Mouse (Mus musculus) G1E (cell line): ENCODE measurements around the gene Klri1. TPM values are rescaled to one million over a fixed set of nuclear protein-coding genes. Genes with fewer than 3 reads are reported as not detected.
"Not testable (repeated sequence)": the region's sequence is repeated elsewhere in the genome, so short reads cannot be mapped to it uniquely, and the experiment has no call there.

Experiments used
- ATAC-seq: 2 replicates; pipeline ENCODE4 v1.8.0; 2016; ENCODE audit warnings: mild to moderate bottlenecking; ENCODE audit not compliant: insufficient number of reproducible peaks, poor library complexity, low FRiP score, severe bottlenecking; ENCODE audit errors: extremely low read depth
- DNase-seq: peaks from one replicate; pipeline ENCODE4 v3.0.0; 2012; ENCODE audit warnings: low spot score
- H3K27me3 ChIP-seq: 2 replicates; pipeline ENCODE4 v1.6.1; 2012; ENCODE audit warnings: mild to moderate bottlenecking, low read length, inconsistent platforms; ENCODE audit not compliant: insufficient read depth
- H3K36me3 ChIP-seq: replicated peaks from 2 replicates; pipeline ENCODE3; 2012; ENCODE audit warnings: mild to moderate bottlenecking, inconsistent platforms
- H3K4me1 ChIP-seq: 2 replicates; pipeline ENCODE4 v1.6.1; 2012; ENCODE audit warnings: low read depth, low read length, inconsistent platforms, mixed read lengths; ENCODE audit not compliant: insufficient read depth
- H3K4me3 ChIP-seq: 2 replicates; pipeline ENCODE4 v1.5.1; 2012; ENCODE audit warnings: low read depth, mild to moderate bottlenecking, inconsistent platforms, low read length, moderate library complexity, mixed read lengths
- H3K9me3 ChIP-seq: replicated peaks from 2 replicates; pipeline ENCODE4 v1.6.1; 2012; ENCODE audit warnings: inconsistent platforms
- CTCF ChIP-seq: IDR thresholded peaks from 2 replicates; pipeline ENCODE4 v1.5.1; 2012; ENCODE audit warnings: low read depth, low read length, inconsistent platforms, mixed read lengths
- GATA1 ChIP-seq: IDR thresholded peaks from 2 replicates; pipeline ENCODE4 v1.6.1; 2012; ENCODE audit warnings: borderline replicate concordance, low read length, inconsistent platforms, mixed read lengths
- GATA2 ChIP-seq: IDR thresholded peaks from 2 replicates; pipeline ENCODE4 v1.6.1; 2012; ENCODE audit warnings: low read depth, low read length, inconsistent platforms, borderline replicate concordance
- POLR2AphosphoS5 ChIP-seq: IDR thresholded peaks from 2 replicates; pipeline ENCODE4 v1.6.1; 2012; ENCODE audit warnings: low read depth, low read length, inconsistent platforms; ENCODE audit not compliant: insufficient replicate concordance
- TAL1 ChIP-seq: conservative IDR thresholded peaks from 2 replicates; pipeline ENCODE4 v1.6.1; 2012; ENCODE audit warnings: low read depth, low read length, inconsistent platforms, mixed read lengths
- polyA plus RNA-seq: library from polyadenylated mRNA; stranded (reverse); fragments of >175 nt; gene quantifications from 2 replicates; pipeline ENCODE4 v1.2.3, GENCODE M21; 2012
- total RNA-seq, 2 experiments: library from RNA; stranded (forward) in 1 of 2; stranded (reverse) in 1 of 2; fragments of 200-1000 nt in 1 of 2; fragments of >200 nt in 1 of 2; fragmentation: Nextera tagmentation in 1 of 2; gene quantifications; 2 replicates each; pipeline ENCODE4 v1.2.3; 2014 to 2017

Gene Klri1
- total and polyA plus RNA-seq, 3 experiments = not detected

GRCm38 (mm10) chr6:129721390-129721789, 4.5 kb upstream of the Klri1 start:
- H3K4me3 ChIP-seq = no peak overlapping the region
- no peak for TF ChIP-seq TAL1
- no peak for TF ChIP-seq GATA2
- no peak for TF ChIP-seq CTCF
- TF ChIP-seq GATA1 = no peak

GRCm38 (mm10) chr6:129720487-129720886, 3.6 kb upstream of the Klri1 start:
- Histone ChIP-seq H3K9me3 (peaks cover 2% of the 10 kb centered on the region; the same call in 1 of the 2 replicates), H3K36me3 (no peaks in the 10 kb centered on the region), H3K27me3 (no peaks in the 10 kb centered on the region), H3K4me1 (no peaks in the 10 kb centered on the region), H3K4me3 (no peak overlapping the region)
- no peak for TF ChIP-seq TAL1
- no peak for TF ChIP-seq GATA1
- TF ChIP-seq GATA2 = no peak
- TF ChIP-seq POLR2AphosphoS5 = no peak
- no peak for TF ChIP-seq CTCF
- no peak for DNase-seq
- no peak for ATAC-seq

More at GRCm38 (mm10) chr6:129721390-129721789, 4.5 kb upstream of the Klri1 start:
- Histone ChIP-seq H3K4me1 (no peaks in the 10 kb centered on the region), H3K27me3 (no peaks in the 10 kb centered on the region), H3K36me3 (no peaks in the 10 kb centered on the region), H3K9me3 (peaks cover 2% of the 10 kb centered on the region; the same call in 1 of the 2 replicates)
- DNase-seq (no peak), ATAC-seq (no peak)

GRCm38 (mm10) chr6:129713566-129713965, 3.4 kb downstream of the Klri1 start:
- Histone ChIP-seq H3K4me1 (no peaks in the 10 kb centered on the region), H3K36me3 (no peaks in the 10 kb centered on the region), H3K27me3 (no peaks in the 10 kb centered on the region), H3K4me3 (no peak overlapping the region), H3K9me3 (no peaks in the 10 kb centered on the region)
- TF ChIP-seq GATA2 = no peak
- TF ChIP-seq CTCF = no peak
- TF ChIP-seq TAL1 = no peak
- TF ChIP-seq GATA1 = no peak
- no peak for TF ChIP-seq POLR2AphosphoS5
- ATAC-seq (no peak), DNase-seq (no peak)

GRCm38 (mm10) chr6:129691436-129691835, 25.5 kb downstream of the Klri1 start:
- H3K4me3 ChIP-seq, H3K9me3 ChIP-seq, H3K4me1 ChIP-seq, H3K27me3 ChIP-seq, DNase-seq, H3K36me3 ChIP-seq, ATAC-seq: not testable (repeated sequence)

GRCm38 (mm10) chr6:129680379-129680778, 36.6 kb downstream of the Klri1 start:
- H3K9me3 ChIP-seq = no peaks in the 10 kb centered on the region
- H3K27me3 ChIP-seq = no peaks in the 10 kb centered on the region
- ATAC-seq (no peak), DNase-seq (no peak)
- H3K4me3 ChIP-seq = no peak overlapping the region
- H3K36me3 ChIP-seq = no peaks in the 10 kb centered on the region
- H3K4me1 ChIP-seq = no peaks in the 10 kb centered on the region
- TF ChIP-seq CTCF (no peak), POLR2AphosphoS5 (no peak), GATA2 (no peak), GATA1 (no peak), TAL1 (no peak)

- ATAC-seq (no peak), DNase-seq (no peak)
- H3K4me1 ChIP-seq = no peaks in the 10 kb centered on the region
- TF ChIP-seq GATA2 = no peak
- no peaks in the 10 kb centered on the region for H3K36me3 ChIP-seq
- no peaks in the 10 kb centered on the region for H3K27me3 ChIP-seq
- H3K4me3 ChIP-seq = no peak within 1 kb of the TSS
- no peaks in the 10 kb centered on the region for H3K9me3 ChIP-seq
Measured at GRCm38 (mm10) chr6:129678873-129679272, 38.1 kb downstream of the Klri1 start, which contains the start of gene Klrc1. Gene Klrc1 (minus strand): TSS chr6:129678973.

GRCm38 (mm10) chr6:129661301-129661700, 55.6 kb downstream of the Klri1 start:
- H3K4me1 ChIP-seq, H3K9me3 ChIP-seq, ATAC-seq, DNase-seq, H3K4me3 ChIP-seq, H3K27me3 ChIP-seq, H3K36me3 ChIP-seq: not testable (repeated sequence)

- not testable (repeated sequence) for DNase-seq, H3K36me3 ChIP-seq, ATAC-seq, H3K9me3 ChIP-seq, H3K4me1 ChIP-seq, H3K27me3 ChIP-seq, H3K4me3 ChIP-seq
Measured at GRCm38 (mm10) chr6:129660589-129660988, 56.3 kb downstream of the Klri1 start, which contains the start of gene Klrc2. Gene Klrc2 (minus strand): TSS chr6:129660689.
